ENCODE assay signal across 12 mouse cellular contexts in the genomic region with DNA sequence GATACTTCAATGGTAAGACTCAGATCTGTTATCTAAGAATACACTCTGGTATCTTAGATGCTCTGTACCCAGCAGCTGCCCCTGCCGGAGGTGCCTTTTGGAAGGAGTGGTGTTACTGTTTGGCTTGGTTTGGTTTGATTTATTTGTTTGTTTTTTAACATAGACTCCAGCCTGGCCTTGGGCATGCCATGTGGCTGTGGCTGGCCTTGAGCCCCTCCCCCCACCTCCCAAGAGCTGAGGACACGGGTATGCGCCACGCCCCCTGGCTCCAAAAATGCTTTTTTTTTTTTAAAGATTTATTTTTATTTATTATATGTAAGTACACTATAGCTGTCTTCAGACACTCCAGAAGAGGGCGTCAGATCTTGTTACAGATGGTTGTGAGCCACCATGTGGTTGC.
DNase-seq lines count a peak whose midpoint lies in the region.
"Had no signal": no experiment of that assay in that cellular context is flagged by ENCODE, and none has a peak within 500 bp of the region (broad histone marks: within the 10 kb centered on the region; RNA-seq: fewer than 3 reads in every experiment).

No protein-coding gene starts in this region.

- DNase-seq in ovary, postnatal 36 days (ENCODE audit: low spot score): peak; percentile 44
- DNase-seq in ovary, postnatal 10 days (ENCODE audit: low spot score): no peak
- DNase-seq in adrenal gland, adult 2 months: peak; percentile 86
- DNase-seq in adrenal gland, postnatal 14 days: peak; percentile 85
- no peak for DNase-seq in left cerebral cortex, adult 8-10 months (ENCODE audit: low spot score in 2 of 2)
- DNase-seq in kidney, postnatal 4 days: no peak
- DNase-seq: cerebellum, adult 8-10 months; cerebellum, postnatal 14 days; forebrain, postnatal 0 days; gastrocnemius, postnatal 14 days; heart, adult 2 months; heart, postnatal 14 days had no signal

Comparison
In these comparisons a context has a peak if more than half of its experiments do, and no peak if none do; other contexts are left out.
1. DNase-seq: peak in ovary, postnatal 36 days (single experiment), adrenal gland, adult 2 months (single experiment) and adrenal gland, postnatal 14 days (single experiment); none in ovary, postnatal 10 days (single experiment), left cerebral cortex, adult 8-10 months (0 of 2) and kidney, postnatal 4 days (0 of 2).